Mouse (Mus musculus): Measurements from ENCODE around the gene Ruvbl2. TPM values are rescaled to one million over a fixed set of nuclear protein-coding genes. Genes with fewer than 3 reads are reported as not detected.

Gene Ruvbl2
- polyA plus RNA-seq, 2 experiments from 2014 or later, result 47.4 to 51.2 TPM

DNA sequence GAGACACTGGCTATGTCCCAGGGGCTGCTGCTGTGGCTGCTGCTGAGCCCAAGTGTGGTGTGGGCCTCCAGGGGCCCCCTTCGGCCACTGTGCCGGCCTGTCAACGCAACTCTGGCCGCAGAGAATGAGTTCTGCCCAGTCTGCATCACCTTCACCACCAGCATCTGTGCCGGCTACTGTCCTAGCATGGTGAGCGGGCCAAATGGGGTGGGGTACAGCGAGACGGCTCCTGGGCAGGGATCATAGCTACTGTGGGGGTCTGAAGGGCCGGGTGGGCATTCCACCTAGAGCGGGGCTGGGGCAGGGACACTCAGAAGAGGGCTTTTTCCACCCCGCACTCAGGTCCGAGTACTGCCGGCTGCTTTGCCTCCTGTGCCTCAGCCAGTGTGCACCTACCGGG, 16.7 kb downstream of the Ruvbl2 start:
- no peak for ATAC-seq

DNA sequence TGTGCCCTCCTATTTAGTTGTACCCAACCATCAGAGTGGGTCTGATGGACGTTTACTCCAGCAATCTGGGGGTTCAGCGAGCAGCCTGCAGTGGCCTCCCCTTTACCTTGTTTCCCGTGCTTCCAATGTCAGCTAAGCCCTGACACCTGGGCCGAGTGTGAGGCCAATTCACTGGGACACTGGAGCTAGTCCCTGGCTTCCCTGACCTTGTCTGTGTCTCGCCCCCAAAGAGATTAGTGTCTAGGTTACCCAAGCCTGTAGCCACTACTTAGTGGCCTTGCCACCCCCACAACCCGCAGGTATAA, 17.3 kb downstream of the Ruvbl2 start, which contains the start of gene Lhb:
Gene Lhb (plus strand): TSS at position 206 of the 305 bp plus-strand sequence.
- ATAC-seq, result no peak

DNA sequence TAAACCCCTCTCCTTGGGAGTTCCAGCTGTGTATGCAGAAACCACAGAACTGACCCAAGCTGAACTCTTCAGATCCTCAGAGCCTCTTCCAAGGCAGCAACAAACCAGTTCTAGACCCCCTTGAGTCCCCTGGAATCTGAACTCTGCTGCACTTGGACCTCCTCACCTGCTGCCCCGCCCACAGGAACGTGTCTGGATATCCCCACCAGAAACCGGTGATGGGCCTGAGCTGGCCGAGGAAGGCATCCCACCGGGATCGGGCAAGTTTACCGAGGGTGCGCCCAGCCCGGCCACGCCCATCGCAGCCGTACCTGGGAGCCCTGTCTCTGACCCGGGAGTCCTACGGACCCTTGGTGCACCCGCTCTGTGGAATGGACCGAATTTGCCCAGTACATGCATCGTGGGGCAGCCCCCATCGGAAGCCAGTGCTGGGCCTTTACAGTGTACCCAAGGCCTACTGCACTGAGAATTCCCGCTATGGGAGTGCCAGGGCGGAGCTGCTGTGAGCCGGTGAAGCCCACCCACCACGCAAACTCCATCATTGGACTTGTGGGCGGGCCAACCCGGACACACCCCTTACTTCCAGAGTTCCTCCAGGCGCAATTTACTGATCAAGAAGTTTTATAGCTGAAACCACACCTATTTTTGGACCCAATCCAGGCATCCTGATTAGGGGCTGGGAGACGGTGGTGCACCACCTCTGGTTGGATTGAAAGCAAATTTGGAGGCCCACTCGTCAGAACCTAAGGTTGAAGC, 17.9 kb downstream of the Ruvbl2 start:
- ATAC-seq, result no peak

DNA sequence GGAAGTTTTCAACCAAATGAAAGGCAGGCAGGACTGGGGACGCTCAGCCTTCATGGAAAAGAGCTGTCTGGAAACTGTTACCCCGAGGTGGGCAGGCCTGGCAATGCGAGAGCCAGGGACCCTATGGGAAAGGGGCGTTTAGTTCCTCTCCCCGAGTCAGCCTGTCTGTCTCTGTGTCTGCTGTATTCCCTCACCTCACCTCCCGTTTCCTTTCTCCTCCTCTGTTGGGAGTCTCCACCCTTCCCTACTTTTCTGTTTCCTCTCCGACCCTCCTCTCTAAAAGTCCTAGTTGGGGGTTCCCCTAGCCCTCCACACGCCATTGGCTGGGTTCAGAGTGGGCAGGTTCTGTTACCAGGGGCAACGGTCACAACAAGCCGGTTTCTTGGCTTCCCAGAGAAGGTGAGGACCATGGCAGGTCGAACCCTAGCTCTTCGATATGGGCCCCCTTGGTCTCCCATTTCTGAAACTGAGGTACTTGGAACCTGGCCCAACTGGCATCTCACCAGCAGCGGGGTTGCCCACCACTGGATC, 19.9 kb downstream of the Ruvbl2 start:
- ATAC-seq, result no peak

DNA sequence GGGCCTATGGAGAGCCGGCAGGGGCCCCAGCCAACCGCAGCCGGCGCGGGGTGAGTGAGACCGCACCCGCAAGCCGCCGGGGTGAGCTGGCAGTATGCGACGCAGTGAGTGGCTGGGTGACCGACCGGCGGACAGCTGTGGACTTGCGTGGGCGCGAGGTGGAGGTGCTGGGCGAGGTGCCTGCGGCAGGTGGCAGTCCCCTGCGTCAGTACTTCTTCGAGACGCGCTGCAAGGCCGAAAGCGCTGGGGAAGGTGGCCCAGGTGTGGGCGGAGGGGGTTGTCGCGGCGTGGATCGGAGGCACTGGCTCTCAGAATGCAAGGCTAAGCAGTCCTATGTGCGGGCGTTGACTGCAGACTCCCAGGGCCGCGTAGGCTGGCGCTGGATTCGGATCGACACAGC, 22.3 kb downstream of the Ruvbl2 start:
- peak; percentile 36 for ATAC-seq

DNA sequence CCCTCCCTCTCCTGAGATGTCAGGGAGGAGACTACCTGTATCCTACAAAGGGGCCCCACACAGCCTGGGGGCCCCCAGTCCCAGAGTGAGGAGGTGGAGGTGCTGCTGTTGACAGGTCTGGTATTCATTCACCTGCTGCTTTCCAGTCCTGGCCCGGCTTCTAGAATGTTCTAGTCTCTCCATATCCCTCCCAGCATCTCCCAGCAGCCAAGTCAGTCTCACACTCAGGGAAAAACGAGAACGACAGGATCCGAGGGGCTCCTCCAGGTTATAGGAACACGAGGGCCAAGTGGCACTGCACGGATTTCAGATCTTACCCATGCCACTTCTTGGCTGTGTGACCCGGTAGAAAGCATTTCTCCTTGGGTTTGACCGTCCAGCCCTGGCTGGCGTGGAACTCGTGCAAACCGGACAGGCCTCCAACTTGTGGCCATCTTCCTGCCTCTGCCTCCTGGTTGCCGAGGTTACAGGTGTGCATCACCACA, 23.1 kb downstream of the Ruvbl2 start:
- ATAC-seq, result no peak

DNA sequence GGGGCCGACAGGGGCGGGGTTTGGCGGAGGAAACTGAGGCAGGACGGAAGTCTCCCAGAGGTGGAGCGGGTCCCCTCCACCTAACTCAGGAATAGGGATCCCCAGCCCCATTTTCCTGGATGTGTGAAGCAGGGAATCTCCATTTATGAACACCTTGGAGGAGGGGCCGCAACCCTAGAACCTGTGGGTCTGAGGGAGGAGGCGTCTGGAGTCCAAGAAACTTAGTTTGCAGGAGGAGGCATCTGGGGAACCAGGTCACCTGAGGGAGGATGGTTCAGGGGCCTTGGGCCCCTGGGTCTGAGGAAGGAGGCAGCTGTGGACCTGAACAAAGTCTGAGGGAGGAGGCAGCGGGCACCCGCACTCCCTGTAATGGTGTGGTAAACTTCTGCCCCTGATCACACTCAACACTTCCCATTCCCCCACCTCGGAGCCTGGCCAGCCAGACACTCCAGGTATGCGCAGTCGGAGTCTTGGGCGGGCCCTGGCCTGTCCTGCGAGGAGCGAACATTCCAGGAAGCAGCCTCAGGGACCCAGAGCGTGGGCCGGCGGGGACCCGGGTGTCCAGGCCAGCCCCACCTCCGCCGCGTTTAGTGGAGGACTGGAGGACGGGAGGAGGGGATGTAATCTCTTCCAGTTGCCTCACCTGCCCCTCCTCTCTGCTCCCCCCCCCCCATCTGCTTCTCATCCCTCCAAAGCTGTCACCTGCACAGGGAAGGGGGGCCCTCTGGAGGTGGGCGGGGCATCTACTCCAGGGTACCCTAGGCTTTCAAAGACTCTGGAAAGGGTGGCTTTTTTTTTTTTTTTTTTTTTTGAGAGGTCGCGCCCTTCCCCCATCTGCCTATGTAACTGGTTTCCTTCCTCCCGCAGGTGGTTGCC, 23.8 kb downstream of the Ruvbl2 start:
- no peak for ATAC-seq

DNA sequence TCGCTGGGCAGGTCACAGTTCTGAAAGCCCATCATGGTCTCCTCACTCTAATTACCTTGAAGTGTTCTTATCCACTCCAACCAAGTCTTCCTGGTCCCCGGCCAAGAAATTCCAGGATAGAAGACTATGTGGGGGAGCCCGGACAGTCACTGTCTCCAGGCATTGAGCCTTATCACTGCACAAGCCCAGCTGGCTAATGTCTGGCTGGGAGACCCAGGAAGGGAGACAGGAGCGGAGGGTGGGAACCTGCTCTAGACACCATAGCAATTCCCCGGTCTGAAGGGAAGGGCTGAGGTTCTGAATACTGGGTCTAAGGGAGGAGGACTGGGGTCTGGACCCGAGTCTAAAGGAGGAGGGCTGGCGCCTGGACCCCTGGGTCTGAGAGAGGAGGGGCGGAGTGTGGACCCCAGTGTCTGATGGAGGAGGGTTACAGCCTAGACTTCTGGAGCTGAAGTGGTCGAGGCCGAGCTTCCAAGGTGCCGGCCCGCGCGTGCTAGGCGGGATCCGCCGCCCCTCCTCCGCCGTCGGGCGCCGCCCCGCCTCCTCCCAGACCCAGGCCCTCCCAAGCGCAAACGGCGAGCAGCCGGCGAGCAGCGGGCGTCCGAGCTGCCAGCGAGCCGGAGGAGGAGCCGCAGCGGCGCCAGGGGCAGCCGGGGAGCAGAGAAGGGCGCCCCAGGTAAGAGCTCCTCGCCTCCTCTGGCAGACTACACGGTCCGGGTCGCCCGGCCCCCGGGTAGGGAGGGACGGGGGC, 24.6 kb downstream of the Ruvbl2 start, which contains the start of gene Ntf5:
Gene Ntf5 (plus strand): TSS at position 583 of the 751 bp plus-strand sequence.
- ATAC-seq, result no peak

DNA sequence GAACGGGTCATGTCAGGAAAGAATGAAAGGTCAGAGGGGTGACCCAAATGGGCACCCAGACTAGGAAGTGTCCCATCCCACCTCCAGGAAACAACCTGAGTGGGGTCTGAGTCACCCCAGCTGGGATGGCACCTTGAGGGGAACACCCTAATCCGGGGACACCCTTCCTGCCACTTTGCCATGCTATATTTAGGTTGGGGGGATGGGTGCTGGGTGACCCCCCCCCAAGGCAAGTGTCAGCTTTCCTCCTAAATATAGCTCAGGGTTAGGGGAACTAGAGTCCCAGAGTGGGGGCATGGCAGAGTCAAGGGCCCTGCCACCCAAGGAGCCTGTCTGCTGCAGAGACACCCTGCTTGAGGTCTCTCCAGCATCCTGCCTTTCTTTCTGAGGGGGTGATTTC, 25.5 kb downstream of the Ruvbl2 start:
- no peak for ATAC-seq

DNA sequence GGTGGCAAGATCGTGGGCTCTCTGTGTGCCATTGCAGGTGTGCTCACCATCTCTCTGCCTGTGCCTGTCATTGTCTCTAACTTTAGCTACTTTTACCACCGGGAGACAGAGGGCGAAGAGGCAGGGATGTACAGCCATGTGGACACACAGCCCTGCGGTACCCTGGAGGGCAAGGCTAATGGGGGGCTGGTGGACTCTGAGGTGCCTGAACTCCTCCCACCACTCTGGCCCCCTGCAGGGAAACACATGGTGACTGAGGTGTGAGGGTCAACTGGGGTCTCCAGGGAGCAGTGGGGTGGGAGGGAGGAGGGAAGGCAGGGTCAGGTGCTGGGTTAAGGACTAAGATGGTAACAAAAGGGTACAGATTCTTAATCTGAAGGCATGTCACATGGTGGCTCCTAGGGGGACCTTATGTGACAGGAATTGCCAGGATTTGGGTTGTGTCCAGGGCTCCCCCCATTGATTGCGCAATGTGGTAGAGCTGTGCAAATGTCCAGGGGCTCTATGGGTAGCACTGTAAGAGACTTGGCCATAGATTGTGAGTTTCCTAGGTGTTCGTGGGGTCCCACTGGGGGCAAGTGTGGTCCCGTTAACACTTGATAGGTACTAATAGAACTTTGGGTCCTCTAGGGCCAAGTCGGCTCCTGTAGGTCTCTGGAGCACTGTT, 28.3 kb downstream of the Ruvbl2 start:
- ATAC-seq, result no peak

DNA sequence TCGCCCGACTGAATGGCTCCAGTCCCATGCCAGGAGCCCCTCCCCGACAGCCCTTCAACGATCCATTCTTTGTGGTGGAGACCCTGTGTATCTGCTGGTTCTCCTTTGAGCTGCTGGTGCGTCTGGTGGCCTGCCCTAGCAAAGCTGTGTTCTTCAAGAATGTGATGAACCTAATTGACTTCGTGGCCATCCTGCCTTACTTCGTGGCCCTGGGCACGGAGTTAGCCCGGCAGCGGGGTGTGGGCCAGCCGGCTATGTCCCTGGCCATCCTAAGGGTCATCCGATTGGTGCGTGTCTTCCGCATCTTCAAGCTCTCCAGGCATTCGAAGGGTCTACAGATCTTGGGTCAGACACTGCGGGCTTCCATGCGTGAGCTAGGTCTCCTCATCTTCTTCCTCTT, 28.9 kb downstream of the Ruvbl2 start:
- no peak for ATAC-seq

DNA sequence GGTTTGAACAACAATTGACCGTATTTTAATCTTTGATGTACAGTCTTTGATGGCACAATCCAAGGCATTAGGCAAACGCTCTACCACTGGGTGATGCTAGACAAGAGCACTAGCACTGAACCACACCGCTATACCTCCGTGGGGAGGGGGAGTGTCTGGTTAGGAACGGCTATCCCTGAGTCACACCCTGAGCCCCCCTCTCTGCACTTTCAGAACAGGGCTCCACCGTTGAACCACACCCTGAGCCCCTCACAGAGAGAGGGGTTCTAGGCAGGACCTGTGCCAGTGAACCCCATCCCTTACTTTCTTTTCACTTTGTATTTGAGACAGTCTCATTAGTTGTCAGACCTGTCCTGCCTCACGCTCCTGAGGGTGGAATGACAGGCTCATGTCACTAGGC, 29.5 kb downstream of the Ruvbl2 start:
- no peak for ATAC-seq

DNA sequence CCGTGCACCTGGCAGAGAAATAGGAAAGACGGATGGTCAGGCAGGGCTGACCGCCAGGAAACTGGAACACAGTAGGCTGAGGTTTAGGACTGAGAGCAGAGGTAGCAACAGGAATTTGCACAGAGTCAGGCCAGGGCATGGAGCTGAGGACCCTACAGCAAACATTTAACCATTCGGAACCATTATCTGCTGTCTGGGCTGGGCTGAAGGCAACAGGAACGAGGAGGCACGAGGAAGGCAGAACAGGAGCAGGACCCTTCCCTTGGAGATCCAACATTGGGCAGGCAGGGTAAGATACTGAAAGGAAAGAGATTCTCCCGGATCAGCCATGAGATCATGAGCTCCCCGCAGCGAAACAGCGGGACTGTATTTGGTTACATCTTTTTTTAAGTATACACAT, 30.1 kb downstream of the Ruvbl2 start:
- ATAC-seq, result no peak

DNA sequence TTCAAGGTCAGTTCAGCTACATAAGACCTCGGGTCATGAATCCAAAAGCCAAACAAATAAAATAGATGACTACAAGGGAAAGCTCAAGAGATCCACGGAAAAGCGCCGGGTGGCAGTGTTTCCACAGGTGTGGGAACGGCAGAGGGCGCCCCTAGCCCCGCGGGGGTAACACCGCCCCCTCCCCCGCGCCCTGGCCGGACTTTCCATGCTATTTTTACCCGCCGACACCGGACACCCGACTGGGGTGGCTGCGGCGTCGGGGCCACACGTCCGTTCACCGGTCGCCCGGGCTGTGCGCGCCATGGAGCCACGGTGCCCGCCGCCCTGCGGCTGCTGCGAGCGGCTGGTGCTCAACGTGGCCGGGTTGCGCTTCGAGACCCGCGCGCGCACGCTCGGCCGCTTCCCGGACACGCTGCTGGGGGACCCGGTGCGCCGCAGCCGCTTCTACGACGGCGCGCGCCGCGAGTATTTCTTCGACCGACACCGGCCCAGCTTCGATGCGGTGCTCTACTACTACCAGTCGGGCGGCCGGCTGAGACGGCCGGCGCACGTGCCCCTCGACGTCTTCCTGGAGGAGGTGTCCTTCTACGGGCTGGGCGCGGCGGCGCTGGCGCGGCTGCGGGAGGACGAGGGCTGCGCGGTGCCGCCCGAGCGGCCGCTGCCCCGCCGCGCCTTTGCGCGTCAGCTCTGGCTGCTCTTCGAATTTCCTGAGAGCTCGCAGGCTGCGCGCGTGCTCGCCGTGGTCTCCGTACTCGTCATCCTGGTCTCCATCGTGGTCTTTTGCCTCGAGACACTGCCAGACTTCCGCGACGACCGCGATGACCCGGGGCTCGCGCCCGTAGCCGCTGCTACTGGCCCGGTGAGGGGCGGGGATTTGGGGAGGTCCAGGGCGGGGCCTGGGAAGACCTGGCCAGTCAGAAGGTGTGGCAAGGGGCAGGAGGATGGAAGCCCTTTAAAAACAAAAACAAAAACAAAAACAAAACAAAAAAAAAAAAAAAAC, 31.4 kb downstream of the Ruvbl2 start:
- no peak for ATAC-seq

DNA sequence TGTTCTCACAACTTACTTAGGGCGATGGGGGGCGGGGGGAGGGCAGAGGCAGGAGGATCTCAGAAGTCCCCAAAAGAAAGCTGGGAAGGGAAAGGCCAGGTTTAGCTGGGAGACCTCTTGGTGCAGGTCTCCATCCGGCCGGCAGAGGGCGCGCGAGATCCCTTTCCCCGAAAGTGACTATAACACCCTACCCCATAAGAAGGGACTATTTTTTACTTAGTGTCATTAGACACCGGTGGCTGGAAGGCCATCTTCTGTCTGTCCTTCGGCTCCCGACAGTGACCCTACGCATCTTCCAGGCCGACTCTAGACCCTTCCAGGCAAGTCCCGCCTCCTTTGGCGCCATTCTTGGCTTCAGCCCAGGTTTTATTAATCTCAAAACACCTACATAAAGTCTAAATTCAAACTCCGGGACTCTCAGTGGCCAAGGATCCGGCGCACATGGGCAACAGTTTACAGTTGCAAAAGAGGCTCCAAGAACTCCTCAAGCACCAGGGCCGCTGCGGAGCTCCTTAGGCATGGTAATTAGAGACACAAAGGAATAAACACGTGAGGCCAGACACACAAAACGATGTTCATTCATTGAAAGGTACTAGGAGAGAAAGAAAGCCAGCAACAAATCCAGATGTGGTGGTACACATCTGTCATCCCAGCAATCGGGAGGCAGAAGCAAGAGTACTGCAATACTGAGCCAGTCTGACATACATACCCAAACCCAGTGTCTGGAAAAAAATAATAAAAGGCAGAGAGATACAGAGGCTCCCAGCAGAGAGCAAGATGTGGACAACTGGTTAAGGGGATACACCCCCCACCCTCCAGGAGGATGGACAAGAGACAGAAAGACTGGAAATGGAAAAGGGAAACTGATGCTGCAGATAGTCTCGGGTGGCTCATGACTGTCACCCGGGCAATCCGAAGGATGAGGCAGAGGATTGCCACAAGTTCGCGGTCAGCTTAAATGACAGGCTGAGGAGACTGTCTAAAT, 32.5 kb downstream of the Ruvbl2 start, which contains the start of gene Kcna7:
Gene Kcna7 (plus strand): TSS at position 563 of the 985 bp plus-strand sequence.
- no peak for ATAC-seq

DNA sequence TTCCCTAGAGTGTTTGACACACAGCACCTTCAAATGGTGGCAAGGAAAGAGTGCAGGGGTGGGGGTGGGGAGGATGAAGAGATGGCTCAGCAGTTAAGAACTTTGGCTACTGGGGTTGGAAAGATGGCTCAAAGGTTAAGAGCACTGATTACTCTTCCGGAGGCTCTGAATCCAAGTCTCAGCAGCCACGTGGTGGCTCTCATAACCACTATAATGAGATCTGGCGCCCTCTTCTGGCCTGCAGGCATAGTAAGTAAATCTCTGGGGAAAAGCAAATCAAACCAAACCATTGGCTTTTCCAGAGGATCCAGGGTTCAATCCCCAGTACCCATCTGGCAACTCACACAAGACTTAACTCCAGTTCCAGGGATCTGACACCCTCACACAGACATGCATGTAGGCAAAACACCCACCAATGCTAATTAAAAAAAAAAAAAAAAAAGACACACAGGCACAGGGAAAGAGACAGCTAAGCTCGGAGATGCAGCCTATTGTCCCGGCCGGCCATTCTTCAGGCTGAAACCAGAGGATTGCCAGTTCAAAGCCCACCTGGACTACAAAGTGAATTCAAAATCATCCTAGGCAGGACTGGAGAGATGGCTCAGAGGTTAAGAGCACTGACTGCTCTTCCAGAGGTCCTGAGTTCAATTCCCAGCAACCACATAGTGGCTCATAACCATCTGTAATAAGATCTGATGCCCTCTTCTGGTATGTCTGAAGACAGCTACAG, 34.2 kb downstream of the Ruvbl2 start:
- peak; percentile 78 for ATAC-seq

DNA sequence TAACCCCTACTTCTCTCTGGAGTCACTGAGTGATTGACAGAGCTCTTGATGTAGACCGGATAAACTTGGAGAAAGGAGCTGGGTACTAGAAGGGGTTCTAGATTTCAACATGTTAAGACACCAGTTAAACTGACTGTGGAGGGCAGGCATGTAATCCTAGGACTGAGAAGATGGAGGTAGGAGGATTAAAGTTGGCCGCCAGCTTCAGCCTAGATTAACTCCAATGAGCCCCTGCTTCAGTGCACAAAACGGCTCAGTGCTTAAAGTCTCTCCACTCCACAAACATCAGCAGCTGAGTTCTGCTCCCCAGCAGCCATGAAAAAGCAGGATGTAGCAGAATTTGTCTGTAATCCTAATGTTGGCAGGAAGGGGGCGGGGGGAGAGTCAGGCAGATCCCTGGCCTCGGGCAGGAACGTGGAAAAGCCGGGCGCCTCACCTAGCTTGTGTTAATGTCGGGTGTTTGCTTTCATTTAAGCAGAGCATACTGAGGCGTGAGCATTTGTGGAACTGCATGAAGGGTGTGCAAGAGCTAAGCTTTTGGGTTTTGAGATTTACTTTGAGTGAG, 36.3 kb downstream of the Ruvbl2 start:
- ATAC-seq, result no peak

DNA sequence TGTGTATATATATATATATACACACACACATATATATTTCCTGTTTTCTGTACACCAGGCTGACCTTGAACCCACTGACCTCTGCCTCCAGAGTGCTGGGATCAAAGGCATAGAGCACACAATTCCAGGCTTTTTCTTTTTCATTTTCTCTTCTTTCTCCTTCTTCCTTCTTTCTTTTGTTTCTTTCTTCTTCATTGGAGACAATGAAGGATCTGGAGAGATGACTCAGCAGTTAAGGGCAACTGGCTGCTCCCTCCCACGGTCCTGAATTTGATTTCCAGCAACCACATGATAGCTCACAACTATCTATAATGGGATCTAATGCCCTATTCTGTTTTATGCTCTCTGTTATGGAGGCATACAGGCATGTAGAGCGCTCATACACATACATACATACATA, 41.1 kb downstream of the Ruvbl2 start:
- ATAC-seq, result no peak

Data from activated CD4-positive, CD25-positive, alpha-beta regulatory T cell, adult 4 months (primary cell).